Mouse (Mus musculus) cerebellum, postnatal 14 days (tissue): ENCODE measurements around the gene Gm49486.
A peak's percentile ranks its signal among the peaks of the same experiment; 100 is the strongest.

Experiments used
- DNase-seq, 2 experiments: peaks; one replicate each; pipeline ENCODE4 v3.0.0; 2021; ENCODE audit warnings: mixed read lengths in 2 of 2

The Gm49486 gene

DNA sequence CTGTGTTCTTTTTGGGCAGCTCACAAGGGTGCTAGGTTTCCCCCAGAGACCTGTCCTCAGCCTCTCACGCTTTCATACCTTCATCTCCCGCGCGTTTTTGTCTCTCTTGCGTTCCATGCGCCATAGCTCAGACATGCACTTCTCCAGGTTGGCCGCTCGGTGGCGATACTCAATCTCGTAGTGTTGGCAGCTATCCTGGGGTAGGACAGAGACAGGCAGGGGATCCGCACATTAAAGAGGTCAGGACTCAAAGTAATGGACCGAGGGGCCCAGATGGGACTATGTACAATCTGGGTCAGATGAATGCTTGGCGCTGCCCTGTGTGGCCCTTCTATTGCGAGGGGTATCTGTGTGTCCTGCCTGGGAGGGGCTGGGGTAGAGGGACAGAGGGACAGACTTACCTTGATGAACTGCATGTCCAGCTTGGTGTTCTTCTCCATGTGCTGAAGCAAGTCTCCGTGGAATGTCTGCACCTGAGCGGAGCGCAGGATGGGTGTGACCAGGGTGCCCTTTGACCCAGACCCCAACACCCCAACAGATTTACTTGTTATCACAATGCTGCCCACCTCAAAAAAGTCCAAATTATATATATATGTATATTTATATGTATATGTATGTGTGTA, 42.0 kb downstream of the Gm49486 start:
- peak; percentile 53 to 68 for DNase-seq

GRCm38 (mm10) chr15:79273020-79273419, 43.8 kb downstream of the Gm49486 start:
- DNase-seq, result no peak

DNA sequence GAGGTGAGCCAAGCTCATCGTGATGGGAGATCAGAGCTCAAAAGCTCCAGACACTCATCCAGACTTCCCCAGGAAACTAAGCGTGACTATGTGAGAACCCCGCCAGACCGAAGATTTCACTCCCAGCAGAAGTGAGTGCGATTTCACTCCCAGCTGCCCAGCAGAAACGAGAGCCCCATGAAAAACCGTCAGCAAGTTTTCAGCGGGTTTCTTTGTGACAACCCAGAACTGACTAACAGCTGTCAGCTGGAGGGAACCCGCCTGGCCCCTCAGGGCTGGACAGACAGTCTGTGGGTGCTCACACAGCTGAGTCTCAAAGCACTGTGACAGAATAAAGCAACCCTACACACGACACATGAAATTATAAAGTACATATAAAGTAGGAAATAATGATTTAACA, 48.5 kb downstream of the Gm49486 start:
- DNase-seq, result no peak

- DNase-seq, result peak in 1 of 2 experiments; percentile 61
Observed at GRCm38 (mm10) chr15:79280209-79280608, 51.0 kb downstream of the Gm49486 start.

DNA sequence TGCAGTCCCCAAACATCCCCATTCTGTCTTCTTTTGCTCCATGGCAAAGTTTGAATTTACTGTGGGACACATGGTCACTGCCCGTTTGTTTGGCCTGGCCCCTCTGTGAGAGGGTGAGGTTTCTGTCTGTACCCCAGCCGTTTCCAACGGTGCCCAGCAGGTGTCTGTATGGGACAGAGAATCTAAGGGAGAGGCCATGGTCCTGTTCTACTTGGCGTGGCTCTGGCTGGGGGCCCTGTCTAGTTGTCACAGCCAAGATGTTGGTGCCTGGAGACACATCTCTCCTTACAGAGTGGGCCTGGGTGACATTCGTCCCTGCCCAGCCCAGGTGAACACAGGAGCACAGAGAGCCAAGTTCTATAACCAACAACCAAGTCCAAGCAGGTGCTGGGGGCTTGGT, 51.7 kb downstream of the Gm49486 start:
- peak in 1 of 2 experiments; percentile 19 for DNase-seq

DNA sequence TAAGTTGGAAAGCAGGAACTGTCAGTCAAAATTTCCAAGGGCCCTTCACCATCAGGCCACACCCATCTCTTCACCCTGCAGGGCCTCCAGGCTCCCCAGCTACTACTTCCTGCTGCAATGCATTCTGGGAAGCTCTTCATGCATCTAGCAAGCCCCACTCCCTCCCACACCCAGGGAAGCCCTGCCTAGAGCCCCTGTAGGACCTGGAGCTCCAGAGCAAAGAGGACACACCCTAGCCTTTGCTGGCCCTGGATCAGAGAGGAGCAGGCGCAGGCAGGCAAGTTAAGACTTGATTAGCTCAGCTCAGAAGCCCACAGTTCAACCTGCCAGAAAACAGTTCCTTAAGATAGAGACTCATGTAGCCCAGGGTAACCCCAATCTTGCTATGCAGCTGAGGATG, 52.2 kb downstream of the Gm49486 start:
- DNase-seq, result no peak

DNA sequence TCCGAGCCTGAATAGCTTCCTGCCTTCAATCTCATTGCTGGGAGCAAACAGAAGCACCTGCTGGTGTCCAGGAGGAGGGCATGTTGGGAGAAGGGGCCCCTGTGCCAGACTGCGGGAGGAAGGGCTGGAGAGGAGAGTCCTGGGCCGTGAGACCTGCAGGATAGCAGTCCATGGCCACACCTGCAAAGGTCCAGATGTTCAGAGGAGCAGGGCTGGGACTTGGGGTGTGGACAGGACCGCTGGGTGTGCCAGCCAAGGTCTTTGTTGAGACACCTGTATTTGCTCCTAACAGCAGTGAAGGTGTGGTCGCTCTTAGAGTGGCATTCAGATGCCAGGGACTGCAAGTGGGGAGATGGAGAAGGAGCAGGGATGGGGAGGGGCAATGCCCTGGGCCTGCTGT, 53.2 kb downstream of the Gm49486 start:
- DNase-seq, result no peak

DNA sequence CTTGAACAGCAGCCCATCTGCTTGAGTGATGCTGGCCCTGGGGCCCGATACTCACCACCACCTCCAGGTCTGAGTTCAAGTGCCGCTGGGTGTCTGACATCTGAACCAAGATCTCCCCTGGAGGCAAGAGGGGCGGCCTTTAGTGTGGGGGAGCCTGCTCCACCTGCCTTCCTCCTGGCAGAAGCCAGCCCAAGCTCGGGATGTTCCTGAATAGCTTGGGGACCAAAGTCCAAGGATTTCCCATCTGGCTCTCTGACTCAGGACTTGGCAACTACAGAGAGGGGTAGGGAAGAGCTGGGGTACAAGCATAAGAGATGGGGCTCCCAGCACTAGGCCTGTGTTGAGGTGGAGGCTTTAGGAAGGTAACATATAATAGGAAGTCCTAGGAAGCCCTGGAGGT, 54.2 kb downstream of the Gm49486 start:
- no peak for DNase-seq

DNA sequence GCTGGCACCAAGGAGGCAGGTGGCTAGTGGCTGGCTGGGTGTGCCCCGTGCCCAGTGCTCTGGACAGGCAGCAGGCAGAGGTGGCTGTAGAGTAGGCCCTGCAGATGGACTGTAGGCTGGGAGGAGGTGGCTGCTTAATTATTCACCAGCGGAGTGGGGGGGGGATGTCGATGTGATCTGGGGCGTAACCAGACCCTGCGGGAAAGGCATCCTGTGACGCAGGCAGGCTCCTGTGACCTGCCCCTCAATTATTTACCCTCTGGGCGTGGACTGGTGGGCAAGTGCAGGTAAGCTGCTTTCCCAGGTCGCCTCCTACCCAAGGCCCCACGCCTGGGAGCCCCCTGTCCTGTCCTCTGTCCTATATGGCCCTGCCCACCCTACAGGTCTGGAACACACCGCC, 56.2 kb downstream of the Gm49486 start, which contains the start of gene Baiap2l2:
Gene Baiap2l2 (minus strand): TSS at position 139 of the 400 bp plus-strand sequence.
- no peak for DNase-seq

DNA sequence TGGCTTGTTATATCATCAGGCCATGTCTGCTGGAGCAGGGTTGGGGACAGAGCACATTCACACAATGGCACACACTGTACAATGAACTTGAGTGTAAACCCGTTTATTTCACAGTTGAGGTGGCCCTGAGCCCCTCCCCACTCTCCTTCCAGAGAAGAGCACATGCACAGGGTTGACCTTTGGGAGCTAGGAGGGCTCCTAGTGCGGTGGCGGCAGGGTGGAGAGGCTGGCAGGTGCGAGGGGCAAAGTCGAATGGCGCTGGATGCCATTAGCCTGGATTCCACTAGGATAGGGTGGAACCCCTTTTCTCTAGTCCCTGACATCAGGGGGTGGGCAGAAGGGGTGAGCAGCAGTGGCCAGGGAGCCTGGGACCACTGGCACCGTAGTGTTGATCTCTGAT, 57.0 kb downstream of the Gm49486 start:
- no peak for DNase-seq

DNA sequence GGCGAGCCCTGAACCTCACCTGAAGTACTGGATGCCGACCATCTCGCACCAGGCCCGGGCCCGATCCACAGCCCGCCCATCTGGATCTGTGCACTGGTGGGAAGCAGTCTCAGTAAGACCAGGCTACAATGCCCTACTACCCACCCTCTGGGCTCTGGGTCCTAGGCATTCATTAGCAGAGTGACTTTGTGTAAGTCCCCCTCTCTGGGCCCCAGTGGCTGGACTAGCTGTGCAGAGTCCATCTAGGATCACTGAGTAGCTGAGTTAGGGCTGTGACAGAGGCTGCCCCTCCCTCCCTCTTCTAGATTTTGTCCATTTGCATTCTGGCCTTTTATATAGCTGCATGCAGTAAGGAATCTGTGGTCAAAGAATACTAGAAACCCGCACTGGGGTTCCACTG, 57.9 kb downstream of the Gm49486 start:
- DNase-seq, result no peak

- no peak for DNase-seq
Observed at GRCm38 (mm10) chr15:79288387-79288786, 59.2 kb downstream of the Gm49486 start.

DNA sequence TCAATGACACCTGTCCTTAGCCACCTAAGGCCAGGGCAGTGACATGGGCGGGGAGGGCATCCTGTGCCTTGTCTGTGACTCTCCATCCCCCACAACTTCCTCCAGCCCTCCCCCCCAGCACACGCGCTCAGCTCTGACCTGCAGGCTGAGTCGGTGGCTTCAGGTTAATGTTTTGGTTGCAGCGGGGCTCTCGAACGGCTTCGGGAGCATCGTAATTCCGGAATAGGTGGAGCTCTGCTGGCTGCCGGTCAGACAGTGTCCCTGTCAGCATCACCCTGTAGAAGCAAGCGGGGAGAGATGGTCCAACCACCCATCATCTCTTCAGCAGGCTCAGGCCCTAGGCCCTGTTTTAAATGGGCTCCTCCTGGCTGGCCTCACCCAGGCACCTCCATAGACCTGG, 60.2 kb downstream of the Gm49486 start:
- no peak for DNase-seq

GRCm38 (mm10) chr15:79290340-79290739, 61.1 kb downstream of the Gm49486 start:
- no peak for DNase-seq

DNA sequence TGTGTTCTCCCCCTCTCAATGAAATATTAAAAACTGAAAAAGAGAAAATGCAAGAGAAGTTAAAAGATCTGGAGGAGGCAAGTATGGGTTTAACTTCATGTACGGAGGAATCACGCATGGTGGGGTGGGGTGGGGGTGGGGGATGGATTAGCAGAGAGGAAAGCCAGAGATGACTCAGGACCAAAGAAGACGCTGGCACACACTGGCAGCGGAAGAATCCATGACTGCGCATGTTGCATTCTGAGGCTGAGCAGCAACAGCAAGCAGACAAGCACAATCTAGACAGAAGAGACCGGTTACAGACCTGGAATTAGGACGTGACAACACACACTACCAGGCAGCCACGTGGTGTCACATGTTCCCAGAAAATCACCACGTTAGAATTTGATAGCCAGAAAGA, 63.6 kb downstream of the Gm49486 start:
- DNase-seq, result no peak

DNA sequence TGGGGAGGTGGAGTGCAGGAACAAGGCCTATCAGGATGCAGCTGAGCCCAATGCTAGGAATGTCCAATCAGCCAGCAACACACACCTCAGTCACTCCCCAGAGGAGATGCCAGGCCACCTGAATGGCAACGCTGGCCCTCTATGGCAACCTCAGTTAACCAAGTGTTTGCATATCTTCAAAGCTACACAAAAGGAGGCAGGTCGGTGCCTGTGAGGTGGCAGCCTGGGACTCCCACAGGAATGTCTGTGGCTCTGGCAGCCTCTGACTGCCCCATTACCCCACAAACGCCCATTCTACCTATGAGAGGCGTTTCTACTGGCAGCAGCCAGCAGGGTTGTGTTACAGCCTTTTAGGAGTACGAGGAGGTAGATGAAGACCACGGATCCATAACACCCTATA, 69.4 kb downstream of the Gm49486 start:
- DNase-seq, result no peak

- no peak for DNase-seq
Observed at GRCm38 (mm10) chr15:79299563-79300155, 70.5 kb downstream of the Gm49486 start.

- DNase-seq, result peak; percentile 45 to 66
Observed at GRCm38 (mm10) chr15:79303725-79304124, 74.5 kb downstream of the Gm49486 start.

DNA sequence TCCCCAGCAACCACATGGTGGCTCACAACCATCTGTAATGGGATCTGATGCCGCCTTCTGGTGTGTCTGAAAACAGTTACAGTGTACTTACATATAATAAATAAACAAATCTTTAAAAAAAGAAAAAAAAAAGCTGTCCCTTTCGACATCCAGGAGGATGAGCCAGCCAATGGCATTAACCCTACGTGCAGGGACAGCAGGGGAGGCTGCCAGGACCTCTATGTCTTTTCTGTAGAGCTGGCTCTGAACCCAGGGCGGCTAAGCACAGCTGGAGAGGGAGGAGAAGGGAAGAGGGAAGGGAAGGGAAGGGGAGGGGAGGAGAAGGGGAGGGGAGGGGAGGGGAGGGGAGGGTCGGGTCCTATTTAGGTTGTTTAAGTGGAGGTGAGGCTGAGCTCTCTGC, 75.6 kb downstream of the Gm49486 start:
- DNase-seq, result no peak

- DNase-seq, result no peak
Observed at GRCm38 (mm10) chr15:79306043-79306637, 76.9 kb downstream of the Gm49486 start.
